Mouse (Mus musculus) hindbrain, postnatal 0 days (tissue): ENCODE measurements around the gene Sh3bp5. TPM values are rescaled to one million over a fixed set of nuclear protein-coding genes. Genes with fewer than 3 reads are reported as not detected.

Experiments used
- ATAC-seq: fragments of 200-750 bp; cut with Nextera tagmentation; 2 replicates; pipeline ENCODE4 v1.8.0; 2017; ENCODE audit warnings: mild to moderate bottlenecking, moderate TSS enrichment, moderate library complexity
- DNase-seq: peaks from one replicate; pipeline ENCODE4 v3.0.0-alpha.2; 2015; ENCODE audit warnings: low spot score
- H3K27ac ChIP-seq: fragments of 300-500 bp; sonication (generic); 2 replicates; pipeline ENCODE4 v1.5.1; 2014; ENCODE audit warnings: mild to moderate bottlenecking
- H3K27me3 ChIP-seq: fragments of 300-500 bp; sonication (generic); 2 replicates; pipeline ENCODE4 v1.6.1; 2014; ENCODE audit warnings: low read length, mixed read lengths; ENCODE audit not compliant: insufficient read depth
- H3K36me3 ChIP-seq: fragments of 300-500 bp; sonication (generic); 2 replicates; pipeline ENCODE4 v1.6.1; 2014; ENCODE audit warnings: low read length, mixed read lengths; ENCODE audit not compliant: insufficient read depth
- H3K4me1 ChIP-seq: fragments of 300-500 bp; sonication (generic); 2 replicates; pipeline ENCODE4 v1.6.1; 2014; ENCODE audit warnings: antibody characterized with exemption, low read length, mixed read lengths; ENCODE audit not compliant: insufficient read depth
- H3K4me2 ChIP-seq: fragments of 300-500 bp; sonication (generic); 2 replicates; pipeline ENCODE4 v1.6.1; 2014; ENCODE audit warnings: low read depth, mild to moderate bottlenecking, low read length, moderate library complexity, mixed read lengths
- H3K4me3 ChIP-seq: fragments of 300-500 bp; sonication (generic); 2 replicates; pipeline ENCODE4 v1.5.1; 2014; ENCODE audit warnings: low read length
- H3K9ac ChIP-seq: fragments of 300-500 bp; sonication (generic); replicated peaks from 2 replicates; pipeline ENCODE4 v1.6.1; 2014; ENCODE audit warnings: mild to moderate bottlenecking, low read length, moderate library complexity, mixed read lengths
- H3K9me3 ChIP-seq: fragments of 300-500 bp; sonication (generic); 2 replicates; pipeline ENCODE4 v1.6.1; 2016; ENCODE audit warnings: low read length, mixed read lengths
- CTCF ChIP-seq: IDR thresholded peaks from 2 replicates; pipeline ENCODE4 v1.5.1; 2016; ENCODE audit warnings: antibody characterized with exemption, control low read depth, low read depth
- WGBS: fragments of 180-500 bp; shearing (Covaris S2); extraction: QIAGEN DNeasy Blood & Tissue Kit; methylation state at CpG from one replicate; pipeline ENCODE4 v1.1.7; 2014; 5-methylcytosine and 5-hydroxymethylcytosine counted together
- polyA plus RNA-seq: library from polyadenylated mRNA; unstranded; fragments of >200 nt; fragmentation: Nextera tagmentation; extraction: Ambion mirVana; gene quantifications from 2 replicates; pipeline ENCODE4 v1.2.1, GENCODE M21; 2015
- total RNA-seq: library from RNA; depleted of rRNA; stranded (reverse); fragments of >200 nt; gene quantifications from 2 replicates; pipeline ENCODE4 v1.2.3, GENCODE M21; 2014

The Sh3bp5 gene
- total and polyA plus RNA-seq, 2 experiments from 2014 or later = 41.6 to 149 TPM

DNA sequence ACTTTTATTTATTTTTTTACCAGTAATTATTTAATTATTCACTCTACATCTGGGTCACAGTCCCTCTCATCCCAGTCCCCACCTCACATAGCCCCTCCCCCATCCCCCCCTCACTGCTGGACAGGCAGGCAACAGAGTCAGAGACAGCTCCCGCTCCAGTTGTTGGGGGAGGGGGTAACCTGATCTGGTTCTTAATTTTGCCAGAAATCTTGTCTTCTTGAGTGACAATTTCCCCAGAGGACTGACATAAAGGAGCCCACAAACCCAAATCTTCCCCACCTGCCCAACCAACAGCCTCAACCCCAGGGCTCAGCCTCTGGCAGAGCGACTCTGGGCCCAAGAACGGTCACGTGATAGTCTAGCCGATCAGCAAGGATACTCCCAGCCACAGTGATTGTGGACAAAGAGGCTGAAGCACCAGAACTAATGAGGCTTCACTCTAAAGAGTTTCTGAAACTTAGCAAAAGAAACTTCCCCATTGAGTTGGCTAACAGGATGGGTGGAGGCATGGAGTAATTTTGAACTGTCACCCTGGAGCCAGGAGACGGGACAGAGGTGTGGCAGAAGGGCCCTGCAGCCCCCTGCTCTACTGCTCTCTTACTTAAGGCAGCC lies 22.3 kb downstream of the Sh3bp5 start:
- H3K27me3 ChIP-seq = no peaks in the 10 kb centered on the region
- no peak overlapping the region for H3K27ac ChIP-seq
- H3K4me2 ChIP-seq = no peak overlapping the region
- no peaks in the 10 kb centered on the region; the same call in 1 of the 2 replicates for H3K36me3 ChIP-seq
- DNase-seq (no peak), ATAC-seq (no peak)
- no peak for TF ChIP-seq CTCF
- H3K4me3 ChIP-seq = no peak overlapping the region
- no peaks in the 10 kb centered on the region for H3K9me3 ChIP-seq
- no peaks in the 10 kb centered on the region for H3K4me1 ChIP-seq
- 15% methylated on average over 6 of the region's 6 CpGs for WGBS
- H3K9ac ChIP-seq = no peak overlapping the region

DNA sequence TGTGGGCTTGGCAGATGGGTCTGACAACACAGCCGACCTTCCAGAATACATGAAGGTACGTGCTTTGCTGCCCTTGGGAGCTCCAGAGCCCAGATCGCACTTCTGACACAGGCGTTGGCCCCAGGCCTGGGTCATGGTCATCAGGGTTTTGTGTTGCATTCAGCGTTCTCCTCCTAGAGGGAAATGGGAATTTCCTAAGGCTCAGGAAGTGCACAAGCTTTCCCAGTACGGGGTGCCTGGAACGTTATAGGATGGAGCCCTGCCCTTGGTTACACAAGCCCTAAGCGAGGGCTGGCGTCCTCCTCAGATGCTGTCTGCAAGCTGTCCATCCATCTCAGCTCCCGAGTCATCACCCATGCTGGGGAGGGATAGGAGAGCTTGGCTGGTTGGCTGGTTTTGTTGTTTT lies 23.2 kb downstream of the Sh3bp5 start:
- Histone ChIP-seq H3K9ac (no peak overlapping the region), H3K36me3 (no peaks in the 10 kb centered on the region; the same call in 1 of the 2 replicates), H3K4me3 (no peak overlapping the region), H3K4me2 (no peak overlapping the region), H3K27me3 (no peaks in the 10 kb centered on the region), H3K9me3 (no peaks in the 10 kb centered on the region), H3K4me1 (no peaks in the 10 kb centered on the region; the same call in 1 of the 2 replicates), H3K27ac (no peak overlapping the region)
- 74% methylated on average over 10 of the region's 10 CpGs for WGBS
- ATAC-seq (no peak), DNase-seq (no peak)
- no peak for TF ChIP-seq CTCF

GRCm38 (mm10) chr14:31410737-31411136 lies 25.1 kb downstream of the Sh3bp5 start:
- H3K9me3 ChIP-seq = no peaks in the 10 kb centered on the region
- no peaks in the 10 kb centered on the region; the same call in 1 of the 2 replicates for H3K36me3 ChIP-seq
- H3K4me3 ChIP-seq = no peak overlapping the region
- no peaks in the 10 kb centered on the region; the same call in 1 of the 2 replicates for H3K4me1 ChIP-seq
- TF ChIP-seq CTCF = no peak
- H3K27ac ChIP-seq = no peak overlapping the region
- no peak overlapping the region for H3K9ac ChIP-seq
- 81% methylated on average over 4 of the region's 4 CpGs for WGBS
- no peak overlapping the region for H3K4me2 ChIP-seq
- no peak for ATAC-seq
- no peak for DNase-seq
- H3K27me3 ChIP-seq = no peaks in the 10 kb centered on the region

- no peak for TF ChIP-seq CTCF
- no peak overlapping the region for H3K4me3 ChIP-seq
- H3K36me3 ChIP-seq = no peaks in the 10 kb centered on the region; the same call in 1 of the 2 replicates
Measured at GRCm38 (mm10) chr14:31410123-31410724, 25.7 kb downstream of the Sh3bp5 start.

GRCm38 (mm10) chr14:31408666-31409065 lies 27.2 kb downstream of the Sh3bp5 start:
- Histone ChIP-seq H3K4me1 (no peaks in the 10 kb centered on the region; the same call in 1 of the 2 replicates), H3K27me3 (no peaks in the 10 kb centered on the region), H3K4me3 (no peak overlapping the region), H3K4me2 (no peak overlapping the region), H3K27ac (no peak overlapping the region), H3K36me3 (no peaks in the 10 kb centered on the region; the same call in 1 of the 2 replicates), H3K9ac (no peak overlapping the region), H3K9me3 (no peaks in the 10 kb centered on the region)
- no peak for DNase-seq
- 47% methylated on average over 8 of the region's 8 CpGs for WGBS
- no peak for ATAC-seq
- TF ChIP-seq CTCF = no peak

More at GRCm38 (mm10) chr14:31410123-31410724, 25.7 kb downstream of the Sh3bp5 start:
- Histone ChIP-seq H3K27me3 (no peaks in the 10 kb centered on the region), H3K27ac (no peak overlapping the region), H3K4me2 (no peak overlapping the region), H3K9me3 (no peaks in the 10 kb centered on the region), H3K9ac (no peak overlapping the region), H3K4me1 (no peaks in the 10 kb centered on the region; the same call in 1 of the 2 replicates)
- DNase-seq (no peak), ATAC-seq (no peak)
- WGBS = 91% methylated on average over 9 of the region's 9 CpGs

GRCm38 (mm10) chr14:31407911-31408604 lies 27.8 kb downstream of the Sh3bp5 start:
- no peaks in the 10 kb centered on the region for H3K9me3 ChIP-seq
- no peak for DNase-seq
- no peaks in the 10 kb centered on the region; the same call in 1 of the 2 replicates for H3K36me3 ChIP-seq
- H3K4me2 ChIP-seq = no peak overlapping the region
- H3K27ac ChIP-seq = no peak overlapping the region
- WGBS = 79% methylated on average over 6 of the region's 6 CpGs
- no peak for TF ChIP-seq CTCF
- ATAC-seq = no peak
- H3K9ac ChIP-seq = no peak overlapping the region
- no peaks in the 10 kb centered on the region for H3K27me3 ChIP-seq
- H3K4me3 ChIP-seq = no peak overlapping the region
- H3K4me1 ChIP-seq = no peaks in the 10 kb centered on the region; the same call in 1 of the 2 replicates
